Mouse (Mus musculus): ENCODE data around the gene Atp5s. TPM values are rescaled to one million over a fixed set of nuclear protein-coding genes. Genes with fewer than 3 reads are reported as not detected.

The Atp5s gene
- polyA plus RNA-seq, 1 experiment from 2014 or later = 29.4 TPM

DNA sequence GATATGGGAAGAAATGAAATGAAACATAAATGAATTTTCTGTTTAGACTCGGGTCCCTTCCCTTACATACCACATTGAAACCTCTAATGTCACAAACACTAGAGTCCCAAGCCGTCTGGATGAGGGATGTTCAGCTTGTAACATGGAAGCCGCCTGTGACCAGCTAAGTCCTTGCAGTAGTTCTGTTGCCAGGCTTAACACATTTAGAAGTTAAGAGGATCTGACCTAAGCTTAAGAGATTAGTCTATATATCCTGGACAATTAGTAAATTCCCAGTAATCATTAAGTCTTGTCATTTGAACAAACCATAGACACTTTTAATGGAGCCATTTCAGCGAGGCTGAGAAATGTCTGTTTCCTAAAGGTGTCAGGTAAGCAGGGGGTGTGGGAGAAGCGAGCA is 31.3 kb downstream of the Atp5s start:
- Histone ChIP-seq H3K27ac (ENCODE audit: low read depth) (no peak overlapping the region), H3K9ac (no peak overlapping the region), H3K4me3 (ENCODE audit: low read depth, low read length) (no peak overlapping the region), H3K9me3 (ENCODE audit: low read depth, low read length) (no peaks in the 10 kb centered on the region), H3K36me3 (ENCODE audit: insufficient read depth) (no peaks in the 10 kb centered on the region), H3K4me2 (no peak overlapping the region), H3K27me3 (ENCODE audit: insufficient read depth, low read length) (no peaks in the 10 kb centered on the region), H3K4me1 (ENCODE audit: insufficient read depth) (peaks cover 15% of the 10 kb centered on the region; the same call in 1 of the 2 replicates)
- ATAC-seq (ENCODE audit: insufficient read depth) = no peak
- 63% methylated on average over 5 of the region's 5 CpGs for WGBS
- TF ChIP-seq CTCF (IDR thresholded peaks at IDR 0.05; ENCODE audit: low read depth) = no peak
- DNase-seq = no peak

DNA sequence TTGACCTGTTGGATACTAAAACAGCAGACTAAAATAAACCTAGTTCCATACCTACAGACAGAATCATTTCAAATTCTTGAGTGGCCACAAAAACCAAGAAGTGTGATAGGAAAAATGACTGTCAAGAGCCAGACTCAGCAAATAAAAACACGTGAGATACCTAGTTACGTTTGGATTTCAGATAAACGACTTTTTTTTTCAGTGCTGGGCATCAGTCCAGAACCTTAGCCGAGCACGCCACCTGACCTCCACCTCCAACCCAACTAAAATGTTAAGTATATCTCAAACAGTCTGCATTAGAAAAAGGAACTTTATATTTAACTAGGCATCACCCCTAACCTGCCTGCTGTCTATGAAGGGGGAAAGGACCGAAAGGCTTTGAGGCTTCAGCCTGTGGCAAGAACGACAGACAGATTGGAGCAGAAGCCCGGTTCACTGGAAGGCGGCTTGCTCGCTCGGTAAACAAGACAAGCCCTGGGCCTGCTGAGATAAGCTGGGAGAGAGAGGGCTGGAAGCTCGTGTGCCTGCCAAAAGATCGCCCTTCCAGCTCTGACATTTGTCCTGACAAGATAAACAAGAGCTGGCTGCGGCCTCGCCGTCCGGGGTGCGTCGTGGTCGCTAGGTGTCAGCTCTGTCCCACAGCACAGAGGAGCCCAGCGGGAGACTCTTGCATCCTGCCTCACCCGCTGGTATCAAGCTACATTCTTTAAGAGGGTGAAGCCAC is 32.8 kb downstream of the Atp5s start:
- DNase-seq = peak; percentile 93
- Histone ChIP-seq H3K9ac (peak overlapping the region; percentile 32), H3K4me3 (ENCODE audit: low read depth, low read length) (peak overlapping the region; percentile 12; the same call in 1 of the 2 replicates), H3K36me3 (ENCODE audit: insufficient read depth) (no peaks in the 10 kb centered on the region), H3K27me3 (ENCODE audit: insufficient read depth, low read length) (no peaks in the 10 kb centered on the region), H3K9me3 (ENCODE audit: low read depth, low read length) (no peaks in the 10 kb centered on the region), H3K4me1 (ENCODE audit: insufficient read depth) (peaks cover 9% of the 10 kb centered on the region; the same call in 1 of the 2 replicates), H3K4me2 (peak overlapping the region; percentile 72), H3K27ac (ENCODE audit: low read depth) (peak overlapping the region; percentile 85)
- 3% methylated on average over 22 of the region's 22 CpGs for WGBS
- ATAC-seq (ENCODE audit: insufficient read depth) = peak; percentile 93
- TF ChIP-seq CTCF (IDR thresholded peaks at IDR 0.05; ENCODE audit: low read depth) = peak; percentile 81

DNA sequence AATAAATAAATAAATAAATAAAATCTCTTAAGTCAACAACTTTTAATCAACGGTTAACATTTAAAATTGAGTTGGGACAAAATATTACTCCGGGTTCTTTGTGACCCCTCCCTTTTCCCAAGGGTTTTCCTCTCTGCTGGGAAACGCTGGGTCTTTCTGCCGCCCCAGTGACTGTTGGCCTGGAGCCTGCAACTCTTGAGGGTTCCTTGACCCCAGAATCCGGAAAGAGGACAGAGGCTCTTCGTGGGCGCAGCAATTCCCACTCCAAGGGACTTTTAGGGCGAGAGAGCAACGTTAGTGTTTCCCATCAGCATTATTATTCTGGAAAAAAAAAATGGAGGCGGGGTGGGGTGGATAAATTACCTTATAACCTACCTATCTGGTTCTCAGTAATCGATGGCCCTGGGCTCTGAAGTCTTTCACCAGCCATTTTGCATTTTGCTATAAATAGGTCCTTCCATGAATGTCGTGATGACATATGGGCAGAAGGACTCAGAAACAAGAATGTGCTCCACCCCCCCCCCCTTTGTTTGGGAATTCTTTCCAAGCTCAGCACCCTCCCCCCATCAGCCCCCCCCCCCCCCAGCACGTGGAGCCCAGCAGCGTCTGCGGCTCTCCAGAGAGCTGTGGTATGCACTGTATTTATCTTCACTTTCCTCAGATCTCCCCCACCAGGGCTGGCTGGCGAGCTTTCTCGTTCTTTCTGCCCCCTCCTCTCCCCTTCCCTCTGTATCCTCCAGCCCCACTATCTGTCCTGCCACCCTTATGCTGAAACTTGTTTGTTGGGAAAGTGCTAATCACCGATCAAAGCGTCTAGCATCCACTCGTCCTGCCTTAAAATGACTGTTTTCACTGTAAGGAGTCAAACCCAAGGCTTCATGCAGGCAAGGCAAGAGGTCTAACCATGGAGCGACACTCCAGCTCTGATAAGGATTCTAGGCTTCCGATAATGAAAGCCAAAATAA is 33.8 kb downstream of the Atp5s start:
- 2% methylated on average over 22 of the region's 22 CpGs for WGBS
- H3K4me2 ChIP-seq = peak overlapping the region; percentile 72
- H3K27ac ChIP-seq (ENCODE audit: low read depth) = peak overlapping the region; percentile 85
- no peaks in the 10 kb centered on the region for H3K27me3 ChIP-seq (ENCODE audit: insufficient read depth, low read length)
- no peaks in the 10 kb centered on the region for H3K9me3 ChIP-seq (ENCODE audit: low read depth, low read length)
- peak overlapping the region; percentile 27 for H3K9ac ChIP-seq
- TF ChIP-seq CTCF (IDR thresholded peaks at IDR 0.05; ENCODE audit: low read depth) = no peak
- peak overlapping the region; percentile 12; the same call in 1 of the 2 replicates for H3K4me3 ChIP-seq (ENCODE audit: low read depth, low read length)
- ATAC-seq (ENCODE audit: insufficient read depth) = peak; percentile 83
- peak; percentile 81 for DNase-seq
- peaks cover 9% of the 10 kb centered on the region; the same call in 1 of the 2 replicates for H3K4me1 ChIP-seq (ENCODE audit: insufficient read depth)
- no peaks in the 10 kb centered on the region for H3K36me3 ChIP-seq (ENCODE audit: insufficient read depth)

DNA sequence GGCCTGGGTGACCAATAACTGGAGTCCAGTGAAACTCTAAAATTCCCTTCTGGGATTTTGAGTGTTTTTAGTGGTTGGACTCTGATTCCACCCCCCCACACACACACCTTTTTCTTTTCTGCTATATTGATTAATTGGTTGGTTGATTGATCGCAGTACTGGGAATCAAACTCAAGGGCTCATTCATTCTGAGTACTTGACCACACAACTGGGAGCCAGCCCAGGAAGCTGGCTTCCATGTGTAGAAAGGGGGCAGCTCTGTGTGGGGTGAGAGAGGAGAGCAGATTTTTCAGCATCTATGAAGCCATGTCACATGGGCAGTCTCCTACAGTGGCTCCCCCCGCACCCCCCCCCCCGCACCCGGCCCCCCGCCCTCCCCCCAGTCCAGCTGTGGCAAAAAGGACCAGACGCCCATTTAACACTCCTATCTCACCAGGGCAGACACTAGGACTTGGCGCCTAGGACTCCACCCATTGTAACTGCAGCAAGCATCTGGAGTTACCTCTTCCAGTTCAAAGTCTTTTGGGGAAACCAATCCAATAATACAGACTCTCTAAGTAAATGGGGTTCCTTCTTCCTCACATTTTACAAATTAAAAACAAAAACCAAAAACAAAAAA is 34.6 kb downstream of the Atp5s start:
- ATAC-seq (ENCODE audit: insufficient read depth) (0 out of 2 replicates have a peak, but pooled peaks have one; percentile 10), DNase-seq (no peak)
- Histone ChIP-seq H3K4me2 (peak overlapping the region; percentile 72), H3K9ac (peak overlapping the region; percentile 27), H3K27me3 (ENCODE audit: insufficient read depth, low read length) (no peaks in the 10 kb centered on the region), H3K4me1 (ENCODE audit: insufficient read depth) (peaks cover 9% of the 10 kb centered on the region; the same call in 1 of the 2 replicates), H3K36me3 (ENCODE audit: insufficient read depth) (no peaks in the 10 kb centered on the region), H3K9me3 (ENCODE audit: low read depth, low read length) (no peaks in the 10 kb centered on the region), H3K27ac (ENCODE audit: low read depth) (peak overlapping the region; percentile 85), H3K4me3 (ENCODE audit: low read depth, low read length) (no peak overlapping the region)
- WGBS = 20% methylated on average over 7 of the region's 7 CpGs
- TF ChIP-seq CTCF (IDR thresholded peaks at IDR 0.05; ENCODE audit: low read depth) = no peak

DNA sequence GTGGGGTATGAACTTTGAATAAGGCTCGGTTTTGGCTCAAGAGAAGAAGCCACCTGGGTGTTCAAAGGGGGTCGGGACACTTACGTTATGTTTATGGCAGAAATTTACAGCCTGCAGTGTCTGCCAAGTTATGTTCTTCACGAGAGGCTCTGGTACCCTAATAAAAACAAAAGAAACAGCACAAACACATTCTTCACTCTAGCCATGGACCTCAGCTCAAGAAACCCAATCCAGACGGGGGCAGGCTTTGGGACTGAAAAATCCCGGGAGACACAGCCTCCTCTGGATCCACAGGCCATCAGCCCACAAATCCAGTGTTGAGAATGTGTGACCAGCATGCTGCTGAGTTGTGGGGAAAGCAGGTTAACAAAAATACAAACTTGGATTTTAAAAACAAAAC is 35.3 kb downstream of the Atp5s start:
- ATAC-seq (ENCODE audit: insufficient read depth) (no peak), DNase-seq (peak; percentile 42)
- no peak for TF ChIP-seq CTCF (IDR thresholded peaks at IDR 0.05; ENCODE audit: low read depth)

DNA sequence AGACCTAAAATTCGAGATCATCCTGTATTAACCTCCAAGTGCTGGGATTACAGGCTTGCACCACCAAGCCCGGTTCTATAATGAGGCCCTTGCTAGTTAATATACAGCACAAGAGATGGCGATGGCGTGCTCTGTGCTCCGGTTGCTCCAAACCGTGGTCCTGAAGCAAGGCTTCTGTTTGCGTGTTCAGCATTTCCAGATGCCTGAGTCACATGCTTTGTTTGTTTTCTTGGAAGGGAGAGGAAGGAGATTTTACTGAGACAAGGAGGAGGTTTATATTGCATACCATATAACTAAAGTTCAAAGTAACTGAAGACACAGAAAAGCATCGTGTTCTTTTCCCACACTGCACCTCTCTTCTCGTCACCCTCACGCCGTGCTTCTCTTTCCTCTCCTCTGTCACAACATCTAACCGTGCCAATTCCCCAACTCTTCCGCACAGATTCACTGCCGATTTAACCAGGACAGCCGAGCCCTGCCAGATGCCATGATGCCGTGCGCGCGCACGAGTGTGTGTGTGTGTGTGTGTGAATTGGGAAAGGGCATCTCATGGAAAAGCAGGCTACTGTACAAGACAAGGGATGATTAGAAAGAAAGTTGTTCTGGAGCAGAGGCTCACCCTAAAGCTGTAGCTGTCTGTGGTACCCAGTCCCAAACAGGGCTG is 36.1 kb downstream of the Atp5s start:
- Histone ChIP-seq H3K4me3 (ENCODE audit: low read depth, low read length) (no peak overlapping the region), H3K4me2 (no peak overlapping the region), H3K9ac (no peak overlapping the region), H3K36me3 (ENCODE audit: insufficient read depth) (no peaks in the 10 kb centered on the region), H3K4me1 (ENCODE audit: insufficient read depth) (peaks cover 9% of the 10 kb centered on the region; the same call in 1 of the 2 replicates), H3K27ac (ENCODE audit: low read depth) (peak overlapping the region; percentile 7; the same call in 1 of the 2 replicates), H3K27me3 (ENCODE audit: insufficient read depth, low read length) (no peaks in the 10 kb centered on the region), H3K9me3 (ENCODE audit: low read depth, low read length) (no peaks in the 10 kb centered on the region)
- WGBS = 71% methylated on average over 20 of the region's 20 CpGs
- TF ChIP-seq CTCF (IDR thresholded peaks at IDR 0.05; ENCODE audit: low read depth) = no peak
- ATAC-seq (ENCODE audit: insufficient read depth) = no peak
- DNase-seq = no peak

More for the DNA sequence above, 35.3 kb downstream of the Atp5s start:
- no peaks in the 10 kb centered on the region for H3K9me3 ChIP-seq (ENCODE audit: low read depth, low read length)
- no peak overlapping the region for H3K9ac ChIP-seq
- H3K4me3 ChIP-seq (ENCODE audit: low read depth, low read length) = no peak overlapping the region
- H3K4me2 ChIP-seq = no peak overlapping the region
- peak overlapping the region; percentile 85 for H3K27ac ChIP-seq (ENCODE audit: low read depth)
- H3K4me1 ChIP-seq (ENCODE audit: insufficient read depth) = peaks cover 9% of the 10 kb centered on the region; the same call in 1 of the 2 replicates
- H3K36me3 ChIP-seq (ENCODE audit: insufficient read depth) = no peaks in the 10 kb centered on the region
- 36% methylated on average over 6 of the region's 6 CpGs for WGBS
- no peaks in the 10 kb centered on the region for H3K27me3 ChIP-seq (ENCODE audit: insufficient read depth, low read length)
